Mouse (Mus musculus) hindbrain, embryonic 15.5 days (tissue): ENCODE results near the gene Rplp0. TPM values are rescaled to one million over a fixed set of nuclear protein-coding genes. Genes with fewer than 3 reads are reported as not detected.
"Not testable (repeated sequence)": the region's sequence is repeated elsewhere in the genome, so short reads cannot be mapped to it uniquely, and the experiment has no call there.

Experiments
- ATAC-seq: fragments of 200-750 bp; cut with Nextera tagmentation; 2 replicates; pipeline ENCODE4 v1.8.0; 2017; ENCODE audit warnings: low read depth, moderate number of reproducible peaks, moderate TSS enrichment; ENCODE audit not compliant: low FRiP score
- H3K27ac ChIP-seq: fragments of 300-500 bp; sonication (generic); replicated peaks from 2 replicates; pipeline ENCODE4 v1.5.1; 2015; ENCODE audit warnings: mild to moderate bottlenecking, inconsistent platforms
- H3K27me3 ChIP-seq: fragments of 300-500 bp; sonication (generic); 2 replicates; pipeline ENCODE4 v1.6.1; 2015; ENCODE audit warnings: control low read depth, inconsistent platforms
- H3K36me3 ChIP-seq: fragments of 300-500 bp; sonication (generic); 2 replicates; pipeline ENCODE4 v1.6.1; 2015; ENCODE audit warnings: control low read depth, inconsistent platforms
- H3K4me1 ChIP-seq: fragments of 300-500 bp; sonication (generic); replicated peaks from 2 replicates; pipeline ENCODE4 v1.6.1; 2015; ENCODE audit warnings: control low read depth, inconsistent platforms
- H3K4me2 ChIP-seq: fragments of 300-500 bp; sonication (generic); 2 replicates; pipeline ENCODE4 v1.6.1; 2015; ENCODE audit warnings: moderate library complexity, mild to moderate bottlenecking, inconsistent platforms
- H3K4me3 ChIP-seq: fragments of 300-500 bp; sonication (generic); 2 replicates; pipeline ENCODE4 v1.5.1; 2015; ENCODE audit warnings: mild to moderate bottlenecking, inconsistent platforms
- H3K9ac ChIP-seq: fragments of 300-500 bp; sonication (generic); 2 replicates; pipeline ENCODE4 v1.6.1; 2015; ENCODE audit warnings: inconsistent platforms
- H3K9me3 ChIP-seq: fragments of 300-500 bp; sonication (generic); 2 replicates; pipeline ENCODE4 v1.6.1; 2016; ENCODE audit warnings: control low read depth, inconsistent platforms
- WGBS: fragments of 180-500 bp; shearing (Covaris S2); methylation state at CpG from one replicate; pipeline ENCODE4 v1.1.7; 2015; 5-methylcytosine and 5-hydroxymethylcytosine counted together
- polyA plus RNA-seq: library from polyadenylated mRNA; unstranded; fragments of >200 nt; fragmentation: Nextera tagmentation; extraction: Ambion mirVana; gene quantifications from 2 replicates; pipeline ENCODE4 v1.2.1, GENCODE M21; 2015

Gene Rplp0
- 801 and 847 TPM in 2 replicates for polyA plus RNA-seq

DNA sequence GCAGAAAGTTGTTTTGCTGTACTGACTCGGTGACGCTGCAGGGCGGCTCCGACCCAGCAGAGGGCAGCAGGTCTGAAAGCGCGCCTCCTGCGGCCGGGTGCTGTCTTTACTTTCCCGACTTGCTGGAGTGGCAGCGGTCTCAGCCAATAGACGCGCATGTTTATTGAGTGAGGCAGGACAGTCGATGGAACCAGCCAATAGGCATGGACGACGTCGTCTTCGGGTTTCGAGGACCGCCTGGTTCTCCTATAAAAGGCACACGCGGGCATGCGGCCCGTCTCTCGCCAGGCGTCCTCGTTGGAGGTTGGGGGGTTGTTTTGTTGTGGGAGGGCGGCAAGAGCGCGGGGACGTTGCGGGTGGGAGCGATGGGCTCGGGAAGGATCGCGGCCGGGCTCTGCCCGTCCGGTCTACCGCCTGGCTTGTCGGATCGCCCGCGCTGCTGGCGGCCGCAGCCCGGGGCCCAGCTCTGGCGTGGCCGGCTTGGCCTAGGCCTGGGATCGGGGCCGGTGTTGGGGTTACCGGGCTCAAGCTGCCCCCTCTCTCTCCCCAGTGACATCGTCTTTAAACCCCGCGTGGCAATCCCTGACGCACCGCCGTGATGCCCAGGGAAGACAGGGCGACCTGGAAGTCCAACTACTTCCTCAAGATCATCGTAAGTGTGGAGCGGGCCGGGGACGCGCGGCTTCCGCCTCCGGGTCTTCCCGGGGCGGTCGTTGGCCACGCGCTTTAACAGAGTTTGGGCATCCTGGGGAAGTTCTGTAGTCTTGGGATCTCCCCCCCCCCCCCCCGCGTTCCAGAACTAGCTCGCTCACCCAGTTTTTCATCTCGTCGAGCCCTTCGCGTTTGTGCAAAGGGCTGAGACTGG, at the start of gene Rplp0:
Rplp0 (plus strand) TSS at position 231 of the 865 bp plus-strand sequence.
- WGBS = under 1% methylated on average over 71 of the region's 78 CpGs
- peak within 1 kb of the TSS; percentile 71 for H3K4me2 ChIP-seq

GRCm38 (mm10) chr5:115509790-115510689, 49.2 kb upstream of the Rplp0 start:
- ATAC-seq = no peak
- 51% methylated on average over 15 of the region's 15 CpGs for WGBS
- Histone ChIP-seq H3K27me3 (no peaks in the 10 kb centered on the region), H3K4me1 (peaks cover 47% of the 10 kb centered on the region), H3K9me3 (no peaks in the 10 kb centered on the region), H3K4me3 (no peak overlapping the region), H3K9ac (no peak overlapping the region; the same call in 1 of the 2 replicates), H3K4me2 (peak overlapping the region; percentile 72), H3K36me3 (no peaks in the 10 kb centered on the region), H3K27ac (peak overlapping the region; percentile 42)

More for the DNA sequence above, at the start of gene Rplp0:
- Histone ChIP-seq H3K4me1 (peaks cover 28% of the 10 kb centered on the region), H3K9ac (peak within 1 kb of the TSS; percentile 95), H3K4me3 (peak within 1 kb of the TSS; percentile 87), H3K27me3 (no peaks in the 10 kb centered on the region), H3K27ac (peak within 1 kb of the TSS; percentile 88), H3K9me3 (no peaks in the 10 kb centered on the region), H3K36me3 (peaks cover 32% of the 10 kb centered on the region)
- ATAC-seq = peak; percentile 98

- H3K4me1 ChIP-seq = peaks cover 49% of the 10 kb centered on the region
- H3K9ac ChIP-seq = no peak overlapping the region
- no peaks in the 10 kb centered on the region for H3K36me3 ChIP-seq
- no peak overlapping the region for H3K4me2 ChIP-seq
- no peak overlapping the region for H3K4me3 ChIP-seq
- WGBS = 90% methylated on average over 7 of the region's 7 CpGs
- no peaks in the 10 kb centered on the region for H3K9me3 ChIP-seq
- no peak for ATAC-seq
- no peak overlapping the region for H3K27ac ChIP-seq
- H3K27me3 ChIP-seq = no peaks in the 10 kb centered on the region
Measured at GRCm38 (mm10) chr5:115512375-115512774, 46.9 kb upstream of the Rplp0 start.

GRCm38 (mm10) chr5:115513246-115513645, 46.0 kb upstream of the Rplp0 start:
- WGBS = 95% methylated on average over 14 of the region's 14 CpGs
- no peak for ATAC-seq
- Histone ChIP-seq H3K9ac (no peak overlapping the region), H3K4me1 (peaks cover 40% of the 10 kb centered on the region), H3K4me2 (no peak overlapping the region), H3K27me3 (no peaks in the 10 kb centered on the region), H3K4me3 (no peak overlapping the region), H3K27ac (no peak overlapping the region), H3K36me3 (no peaks in the 10 kb centered on the region), H3K9me3 (no peaks in the 10 kb centered on the region)

- no peaks in the 10 kb centered on the region for H3K9me3 ChIP-seq
- H3K9ac ChIP-seq = no peak overlapping the region
- WGBS = 95% methylated on average over 16 of the region's 16 CpGs
- ATAC-seq = no peak
- no peaks in the 10 kb centered on the region for H3K27me3 ChIP-seq
- no peak overlapping the region for H3K27ac ChIP-seq
- H3K4me2 ChIP-seq = no peak overlapping the region
- H3K4me1 ChIP-seq = peaks cover 35% of the 10 kb centered on the region
- H3K4me3 ChIP-seq = no peak overlapping the region
- H3K36me3 ChIP-seq = no peaks in the 10 kb centered on the region
Measured at GRCm38 (mm10) chr5:115513721-115514120, 45.5 kb upstream of the Rplp0 start.

GRCm38 (mm10) chr5:115514346-115514745, 44.9 kb upstream of the Rplp0 start:
- 83% methylated on average over 6 of the region's 6 CpGs for WGBS
- no peaks in the 10 kb centered on the region for H3K27me3 ChIP-seq
- no peak overlapping the region for H3K9ac ChIP-seq
- H3K9me3 ChIP-seq = no peaks in the 10 kb centered on the region
- peaks cover 29% of the 10 kb centered on the region for H3K4me1 ChIP-seq
- no peak overlapping the region for H3K4me2 ChIP-seq
- H3K4me3 ChIP-seq = no peak overlapping the region
- H3K36me3 ChIP-seq = no peaks in the 10 kb centered on the region
- ATAC-seq = no peak
- peak overlapping the region; percentile 72; the same call in 1 of the 2 replicates for H3K27ac ChIP-seq

- Histone ChIP-seq H3K9me3 (no peaks in the 10 kb centered on the region), H3K4me2 (0 out of 2 replicates have a peak overlapping the region, but pooled peaks have one; percentile 4), H3K36me3 (no peaks in the 10 kb centered on the region), H3K27ac (peak overlapping the region; percentile 72), H3K27me3 (no peaks in the 10 kb centered on the region), H3K4me1 (peaks cover 22% of the 10 kb centered on the region), H3K4me3 (no peak overlapping the region), H3K9ac (no peak overlapping the region)
- 67% methylated on average over 20 of the region's 20 CpGs for WGBS
- ATAC-seq = 0 out of 2 replicates have a peak, but pooled peaks have one; percentile 55
Measured at GRCm38 (mm10) chr5:115514896-115515587, 44.2 kb upstream of the Rplp0 start.

GRCm38 (mm10) chr5:115516081-115516907, 43.0 kb upstream of the Rplp0 start:
- Histone ChIP-seq H3K4me1 (peaks cover 16% of the 10 kb centered on the region), H3K9ac (no peak overlapping the region), H3K27me3 (no peaks in the 10 kb centered on the region), H3K4me2 (no peak overlapping the region), H3K27ac (0 out of 2 replicates have a peak overlapping the region, but pooled peaks have one; percentile 34), H3K4me3 (no peak overlapping the region), H3K9me3 (no peaks in the 10 kb centered on the region), H3K36me3 (no peaks in the 10 kb centered on the region)
- no peak for ATAC-seq
- 74% methylated on average over 32 of the region's 32 CpGs for WGBS

- Histone ChIP-seq H3K36me3 (no peaks in the 10 kb centered on the region), H3K4me1 (peaks cover 16% of the 10 kb centered on the region), H3K4me2 (no peak overlapping the region), H3K27me3 (no peaks in the 10 kb centered on the region), H3K9me3 (no peaks in the 10 kb centered on the region), H3K9ac (no peak overlapping the region), H3K4me3 (no peak overlapping the region), H3K27ac (no peak overlapping the region; the same call in 1 of the 2 replicates)
- no peak for ATAC-seq
- WGBS = 93% methylated on average over 7 of the region's 7 CpGs
Measured at GRCm38 (mm10) chr5:115516908-115517307, 42.4 kb upstream of the Rplp0 start.

- Histone ChIP-seq H3K4me3 (no peak overlapping the region), H3K36me3 (no peaks in the 10 kb centered on the region), H3K4me1 (peaks cover 16% of the 10 kb centered on the region), H3K9me3 (no peaks in the 10 kb centered on the region), H3K9ac (no peak overlapping the region), H3K27me3 (no peaks in the 10 kb centered on the region), H3K4me2 (no peak overlapping the region), H3K27ac (no peak overlapping the region)
- ATAC-seq = no peak
- WGBS = 94% methylated on average over 9 of the region's 9 CpGs
Measured at GRCm38 (mm10) chr5:115517501-115517900, 41.8 kb upstream of the Rplp0 start.

DNA sequence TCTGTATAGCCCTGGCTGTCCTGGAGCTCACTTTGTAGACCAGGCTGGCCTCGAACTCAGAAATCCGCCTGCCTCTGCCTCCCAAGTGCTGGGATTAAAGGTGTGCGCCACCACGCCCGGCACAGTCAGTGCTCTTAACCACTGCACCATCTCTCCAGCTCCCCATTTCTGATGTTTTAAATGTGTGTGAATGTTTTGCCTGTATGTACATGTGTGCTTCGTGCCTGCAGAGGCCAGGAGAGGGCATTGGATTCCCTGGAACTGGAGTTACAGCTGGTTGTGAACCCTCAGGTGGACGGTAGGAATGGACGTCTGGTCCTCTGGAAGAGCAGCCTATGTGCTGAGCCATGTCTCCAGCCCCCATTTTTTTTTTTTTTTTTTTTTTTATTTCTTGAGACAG, 41.1 kb upstream of the Rplp0 start:
- H3K27ac ChIP-seq, H3K4me3 ChIP-seq, H3K9ac ChIP-seq, H3K9me3 ChIP-seq, H3K4me2 ChIP-seq, H3K36me3 ChIP-seq, H3K27me3 ChIP-seq, ATAC-seq: not testable (repeated sequence)
- WGBS = 97% methylated on average over 8 of the region's 8 CpGs
- H3K4me1 ChIP-seq = peaks cover 16% of the 10 kb centered on the region
